Mouse (Mus musculus) olfactory bulb, adult 2 months (tissue): Measurements from ENCODE around the gene Ccdc155.

Experiments
- CTCF ChIP-seq: fragments of 200-500 bp; IDR thresholded peaks from 2 replicates; pipeline ENCODE4 v1.5.1; 2012; ENCODE audit warnings: low read depth, mild to moderate bottlenecking, low read length, moderate library complexity; ENCODE audit not compliant: insufficient read depth
- POLR2A ChIP-seq: fragments of 200-500 bp; IDR thresholded peaks from 2 replicates; pipeline ENCODE4 v1.6.1; 2012; ENCODE audit warnings: mild to moderate bottlenecking, low read depth, low read length, moderate library complexity; ENCODE audit not compliant: insufficient read depth

DNA sequence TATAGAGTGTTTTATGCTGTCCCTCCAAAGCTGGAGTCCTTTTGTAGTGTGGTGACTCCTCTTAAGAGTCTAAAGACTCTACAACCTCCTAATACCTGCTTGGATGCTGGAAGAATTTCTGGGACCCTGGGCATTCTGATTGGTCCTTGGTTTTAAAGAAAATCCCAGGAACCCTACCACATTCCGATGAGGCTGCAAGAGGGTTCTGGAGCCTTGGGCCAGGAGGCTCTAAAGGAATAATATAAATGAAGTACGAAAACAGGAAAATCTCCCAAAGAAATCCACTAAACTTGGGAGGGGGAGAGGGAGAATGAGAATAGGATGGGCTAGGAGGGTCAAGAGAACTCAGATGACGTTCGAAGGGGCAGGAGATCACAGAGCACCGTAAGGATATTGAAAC lies 51.1 kb downstream of the Ccdc155 start:
- TF ChIP-seq CTCF (no peak), POLR2A (no peak)
